Comparison of ENCODE assay signal across 15 mouse cellular contexts in genomic region chr14:54098122-54098775, GRCm38 (mm10).
DNase-seq lines count a peak whose midpoint lies in the region; ATAC-seq and TF ChIP-seq lines count a peak whose summit lies in the region.
"Had no signal": no experiment of that assay in that cellular context is flagged by ENCODE, and none has a peak within 500 bp of the region (broad histone marks: within the 10 kb centered on the region; RNA-seq: fewer than 3 reads in every experiment).

No protein-coding gene starts in this region.

- TF ChIP-seq CTCF in lung, embryonic 14.5 days (IDR thresholded peaks at IDR 0.05; ENCODE audit: low read depth), result no peak

- no peak overlapping the region for H3K9ac ChIP-seq in lung, embryonic 14.5 days
- H3K9ac ChIP-seq in embryonic facial prominence, embryonic 15.5 days, result no peak overlapping the region
- H3K9ac ChIP-seq: hindbrain, embryonic 15.5 days had no signal

- 31% methylated on average over 10 of the region's 10 CpGs for WGBS in lung, embryonic 14.5 days
- WGBS in embryonic facial prominence, embryonic 15.5 days, result 53% methylated on average over 10 of the region's 10 CpGs

- H3K27me3 ChIP-seq in lung, embryonic 14.5 days (ENCODE audit: insufficient read depth, low read length), result no peaks in the 10 kb centered on the region
- H3K27me3 ChIP-seq in embryonic facial prominence, embryonic 15.5 days, result no peaks in the 10 kb centered on the region
- H3K27me3 ChIP-seq: CH12.LX; hindbrain, embryonic 15.5 days had no signal

- peak; percentile 59; the same call in 1 of the 2 replicates for ATAC-seq in lung, embryonic 14.5 days (ENCODE audit: insufficient read depth)
- ATAC-seq in embryonic facial prominence, embryonic 15.5 days (ENCODE audit: insufficient number of reproducible peaks, low FRiP score, low TSS enrichment, low read depth), result 0 out of 2 replicates have a peak, but pooled peaks have one; percentile 45

- no peaks in the 10 kb centered on the region for H3K9me3 ChIP-seq in lung, embryonic 14.5 days (ENCODE audit: low read depth, low read length)
- H3K9me3 ChIP-seq in embryonic facial prominence, embryonic 15.5 days (replicated peaks), result no peaks in the 10 kb centered on the region
- H3K9me3 ChIP-seq: hindbrain, embryonic 15.5 days had no signal

- H3K27ac ChIP-seq in lung, embryonic 14.5 days (ENCODE audit: low read depth), result peak overlapping the region; percentile 44; the same call in 1 of the 2 replicates
- H3K27ac ChIP-seq in embryonic facial prominence, embryonic 15.5 days (replicated peaks), result no peak overlapping the region
- H3K27ac ChIP-seq: hindbrain, embryonic 15.5 days had no signal

- no peak overlapping the region for H3K4me3 ChIP-seq in lung, embryonic 14.5 days (ENCODE audit: low read depth, low read length)
- H3K4me3 ChIP-seq in embryonic facial prominence, embryonic 15.5 days (replicated peaks), result no peak overlapping the region
- H3K4me3 ChIP-seq: hindbrain, embryonic 15.5 days had no signal

- H3K4me1 ChIP-seq in lung, embryonic 14.5 days (ENCODE audit: insufficient read depth), result peaks cover 28% of the 10 kb centered on the region
- H3K4me1 ChIP-seq in embryonic facial prominence, embryonic 15.5 days, result peaks cover 18% of the 10 kb centered on the region

- H3K36me3 ChIP-seq in lung, embryonic 14.5 days (ENCODE audit: insufficient read depth), result no peaks in the 10 kb centered on the region
- H3K36me3 ChIP-seq in embryonic facial prominence, embryonic 15.5 days, result no peaks in the 10 kb centered on the region
- H3K36me3 ChIP-seq: hindbrain, embryonic 15.5 days had no signal

- DNase-seq in lung, embryonic 14.5 days, result peak; percentile 27
- DNase-seq in lung, postnatal 14 days, result no peak
- peak; percentile 31 for DNase-seq in lung, postnatal 10 days
- DNase-seq in adipocyte (ENCODE audit: low spot score), result no peak
- no peak for DNase-seq in layer of hippocampus, postnatal 36 days
- DNase-seq in urinary bladder, adult 2 months (ENCODE audit: low spot score), result no peak
- DNase-seq: adrenal gland, postnatal 25 days; cerebellum, adult 9-11 months; heart, postnatal 10 days; kidney, adult 9 months; spleen, adult 18-20 months had no signal

- H3K4me2 ChIP-seq in lung, embryonic 14.5 days, result peak overlapping the region; percentile 8; the same call in 1 of the 2 replicates
- H3K4me2 ChIP-seq in embryonic facial prominence, embryonic 15.5 days (replicated peaks), result no peak overlapping the region
- H3K4me2 ChIP-seq: hindbrain, embryonic 15.5 days; midbrain, embryonic 11.5 days had no signal

Comparison
In these comparisons a context has a peak if more than half of its experiments do, and no peak if none do; other contexts are left out.
1. DNase-seq: peak in lung, embryonic 14.5 days (single experiment) and lung, postnatal 10 days (single experiment); none in lung, postnatal 14 days (single experiment), adipocyte (single experiment), layer of hippocampus, postnatal 36 days (0 of 2) and urinary bladder, adult 2 months (single experiment).